Mouse (Mus musculus) embryonic facial prominence, embryonic 11.5 days (tissue): Measurements from ENCODE around the gene Plau. TPM values are rescaled to one million over a fixed set of nuclear protein-coding genes. Genes with fewer than 3 reads are reported as not detected.

Source experiments
- ATAC-seq: fragments of 200-750 bp; cut with Nextera tagmentation; replicated peaks from 2 replicates; pipeline ENCODE4 v1.8.0; 2017; ENCODE audit warnings: low read depth; ENCODE audit not compliant: insufficient number of reproducible peaks, low FRiP score, low TSS enrichment
- DNase-seq: peaks from one replicate; pipeline ENCODE4 v3.0.0-alpha.2; 2015; ENCODE audit warnings: low spot score
- H3K27ac ChIP-seq: fragments of 300-500 bp; sonication (generic); replicated peaks from 2 replicates; pipeline ENCODE4 v1.5.1; 2014; ENCODE audit warnings: mild to moderate bottlenecking, low read depth, low read length, control low read depth
- H3K27me3 ChIP-seq: fragments of 300-500 bp; sonication (generic); 2 replicates; pipeline ENCODE4 v1.6.1; 2014; ENCODE audit warnings: mild to moderate bottlenecking, low read length, moderate library complexity, mixed read lengths; ENCODE audit not compliant: control insufficient read depth, insufficient read depth
- H3K36me3 ChIP-seq: fragments of 300-500 bp; sonication (generic); replicated peaks from 2 replicates; pipeline ENCODE4 v1.6.1; 2014; ENCODE audit warnings: low read depth, mild to moderate bottlenecking, low read length, moderate library complexity, mixed read lengths; ENCODE audit not compliant: control insufficient read depth, insufficient read depth
- H3K4me1 ChIP-seq: fragments of 300-500 bp; sonication (generic); 2 replicates; pipeline ENCODE4 v1.6.1; 2014; ENCODE audit warnings: low read length, mixed read lengths; ENCODE audit not compliant: control insufficient read depth, insufficient read depth
- H3K4me2 ChIP-seq: fragments of 300-500 bp; sonication (generic); 2 replicates; pipeline ENCODE4 v1.6.1; 2014; ENCODE audit warnings: low read depth, mild to moderate bottlenecking, control low read depth, low read length, moderate library complexity
- H3K4me3 ChIP-seq: fragments of 300-500 bp; sonication (generic); 2 replicates; pipeline ENCODE4 v1.5.1; 2014; ENCODE audit warnings: low read depth, low read length, control low read depth
- H3K9ac ChIP-seq: fragments of 300-500 bp; sonication (generic); replicated peaks from 2 replicates; pipeline ENCODE4 v1.6.1; 2014; ENCODE audit warnings: mild to moderate bottlenecking, control low read depth, low read length
- H3K9me3 ChIP-seq: fragments of 300-500 bp; sonication (generic); replicated peaks from 2 replicates; pipeline ENCODE4 v1.6.1; 2016; ENCODE audit warnings: mild to moderate bottlenecking, low read length, inconsistent platforms, mixed read lengths; ENCODE audit not compliant: control insufficient read depth
- WGBS: fragments of 180-500 bp; shearing (Covaris S2); extraction: QIAGEN DNeasy Blood & Tissue Kit; methylation state at CpG from one replicate; pipeline ENCODE4 v1.1.7; 2014; 5-methylcytosine and 5-hydroxymethylcytosine counted together
- polyA plus RNA-seq: library from polyadenylated mRNA; unstranded; fragments of >200 nt; fragmentation: Nextera tagmentation; extraction: Ambion mirVana; gene quantifications from 2 replicates; pipeline ENCODE4 v1.2.1, GENCODE M21; 2014

Gene Plau
- polyA plus RNA-seq = 0.83 and 1.0 TPM in 2 replicates

GRCm38 (mm10) chr14:20836171-20836904 is at the start of gene Plau:
Plau (plus strand) TSS chr14:20836660.
- no peaks in the 10 kb centered on the region for H3K36me3 ChIP-seq
- peak within 1 kb of the TSS; percentile 46 for H3K4me3 ChIP-seq
- no peaks in the 10 kb centered on the region for H3K9me3 ChIP-seq
- H3K27me3 ChIP-seq = no peaks in the 10 kb centered on the region
- ATAC-seq = peak; percentile 89
- WGBS = 1% methylated on average over 31 of the region's 33 CpGs
- peak; percentile 81 for DNase-seq
- no peak within 1 kb of the TSS for H3K27ac ChIP-seq
- H3K4me2 ChIP-seq = peak within 1 kb of the TSS; percentile 88
- H3K9ac ChIP-seq = peak within 1 kb of the TSS; percentile 67
- H3K4me1 ChIP-seq = no peaks in the 10 kb centered on the region

GRCm38 (mm10) chr14:20788151-20788550 is 48.3 kb upstream of the Plau start:
- no peak for DNase-seq
- no peaks in the 10 kb centered on the region for H3K4me1 ChIP-seq
- no peak overlapping the region for H3K9ac ChIP-seq

GRCm38 (mm10) chr14:20789593-20789992 is 46.9 kb upstream of the Plau start:
- no peaks in the 10 kb centered on the region; the same call in 1 of the 2 replicates for H3K36me3 ChIP-seq
- H3K4me1 ChIP-seq = no peaks in the 10 kb centered on the region
- ATAC-seq (no peak), DNase-seq (no peak)
- no peaks in the 10 kb centered on the region for H3K9me3 ChIP-seq
- no peaks in the 10 kb centered on the region for H3K27me3 ChIP-seq
- H3K4me2 ChIP-seq = no peak overlapping the region
- H3K4me3 ChIP-seq = no peak overlapping the region
- no peak overlapping the region for H3K27ac ChIP-seq
- H3K9ac ChIP-seq = no peak overlapping the region
- WGBS = 97% methylated on average over 4 of the region's 4 CpGs

More at GRCm38 (mm10) chr14:20788151-20788550, 48.3 kb upstream of the Plau start:
- Histone ChIP-seq H3K9me3 (no peaks in the 10 kb centered on the region), H3K36me3 (no peaks in the 10 kb centered on the region; the same call in 1 of the 2 replicates), H3K27ac (no peak overlapping the region), H3K4me2 (no peak overlapping the region), H3K4me3 (no peak overlapping the region), H3K27me3 (no peaks in the 10 kb centered on the region)
- ATAC-seq = no peak
- 82% methylated on average over 3 of the region's 3 CpGs for WGBS

- Histone ChIP-seq H3K4me2 (no peak overlapping the region), H3K27ac (no peak overlapping the region), H3K4me3 (no peak overlapping the region), H3K4me1 (peaks cover under 1% of the 10 kb centered on the region; the same call in 1 of the 2 replicates), H3K9ac (no peak overlapping the region), H3K36me3 (no peaks in the 10 kb centered on the region), H3K27me3 (no peaks in the 10 kb centered on the region), H3K9me3 (no peaks in the 10 kb centered on the region)
- ATAC-seq (no peak), DNase-seq (no peak)
- 92% methylated on average over 5 of the region's 5 CpGs for WGBS
Observed at GRCm38 (mm10) chr14:20790445-20790844, 46.0 kb upstream of the Plau start.

GRCm38 (mm10) chr14:20790996-20791395 is 45.5 kb upstream of the Plau start:
- Histone ChIP-seq H3K27me3 (no peaks in the 10 kb centered on the region), H3K9me3 (no peaks in the 10 kb centered on the region), H3K4me3 (no peak overlapping the region), H3K4me2 (no peak overlapping the region), H3K4me1 (peaks cover 3% of the 10 kb centered on the region), H3K9ac (no peak overlapping the region), H3K36me3 (no peaks in the 10 kb centered on the region), H3K27ac (no peak overlapping the region)
- ATAC-seq = no peak
- WGBS = 93% methylated on average over 6 of the region's 6 CpGs
- DNase-seq = no peak

GRCm38 (mm10) chr14:20791511-20792242 is 44.8 kb upstream of the Plau start:
- H3K27ac ChIP-seq = no peak overlapping the region

GRCm38 (mm10) chr14:20792243-20792921 is 44.1 kb upstream of the Plau start:
- Histone ChIP-seq H3K4me2 (peak overlapping the region; percentile 93), H3K9me3 (no peaks in the 10 kb centered on the region), H3K27me3 (no peaks in the 10 kb centered on the region), H3K4me3 (peak overlapping the region; percentile 88), H3K9ac (peak overlapping the region; percentile 83; the same call in 1 of the 2 replicates), H3K4me1 (peaks cover 3% of the 10 kb centered on the region), H3K27ac (no peak overlapping the region), H3K36me3 (no peaks in the 10 kb centered on the region)
- ATAC-seq (no peak), DNase-seq (no peak)
- 73% methylated on average over 8 of the region's 8 CpGs for WGBS

More at GRCm38 (mm10) chr14:20791511-20792242, 44.8 kb upstream of the Plau start:
- ATAC-seq (no peak), DNase-seq (no peak)
- Histone ChIP-seq H3K4me2 (no peak overlapping the region), H3K4me3 (no peak overlapping the region; the same call in 1 of the 2 replicates), H3K4me1 (peaks cover 3% of the 10 kb centered on the region), H3K9ac (no peak overlapping the region), H3K36me3 (no peaks in the 10 kb centered on the region), H3K27me3 (no peaks in the 10 kb centered on the region), H3K9me3 (no peaks in the 10 kb centered on the region)
- WGBS = 72% methylated on average over 16 of the region's 16 CpGs
